Mouse (Mus musculus) embryonic fibroblast, embryonic 13.5 days (primary cell): ENCODE measurements around the gene Fam117a.

Experiments
- CTCF ChIP-seq: IDR thresholded peaks from 2 replicates; pipeline ENCODE4 v1.5.1; 2011; ENCODE audit warnings: mild to moderate bottlenecking, control low read depth, low read length, moderate library complexity, borderline replicate concordance; ENCODE audit not compliant: insufficient read depth
- POLR2A ChIP-seq: IDR thresholded peaks from 2 replicates; pipeline ENCODE4 v1.6.1; 2011; ENCODE audit warnings: low read depth, mild to moderate bottlenecking, control low read depth, low read length, moderate library complexity

- TF ChIP-seq CTCF, result no peak
- TF ChIP-seq POLR2A, result no peak
Observed at GRCm38 (mm10) chr11:95411453-95412013, 74.7 kb downstream of the Fam117a start.
